Mouse (Mus musculus) cerebellum, adult 18-20 months (tissue): ENCODE data around the gene Aprt.

ENCODE experiments used
- DNase-seq, 2 experiments: peaks; one replicate each; pipeline ENCODE4 v3.0.0; 2021

Aprt gene

DNA sequence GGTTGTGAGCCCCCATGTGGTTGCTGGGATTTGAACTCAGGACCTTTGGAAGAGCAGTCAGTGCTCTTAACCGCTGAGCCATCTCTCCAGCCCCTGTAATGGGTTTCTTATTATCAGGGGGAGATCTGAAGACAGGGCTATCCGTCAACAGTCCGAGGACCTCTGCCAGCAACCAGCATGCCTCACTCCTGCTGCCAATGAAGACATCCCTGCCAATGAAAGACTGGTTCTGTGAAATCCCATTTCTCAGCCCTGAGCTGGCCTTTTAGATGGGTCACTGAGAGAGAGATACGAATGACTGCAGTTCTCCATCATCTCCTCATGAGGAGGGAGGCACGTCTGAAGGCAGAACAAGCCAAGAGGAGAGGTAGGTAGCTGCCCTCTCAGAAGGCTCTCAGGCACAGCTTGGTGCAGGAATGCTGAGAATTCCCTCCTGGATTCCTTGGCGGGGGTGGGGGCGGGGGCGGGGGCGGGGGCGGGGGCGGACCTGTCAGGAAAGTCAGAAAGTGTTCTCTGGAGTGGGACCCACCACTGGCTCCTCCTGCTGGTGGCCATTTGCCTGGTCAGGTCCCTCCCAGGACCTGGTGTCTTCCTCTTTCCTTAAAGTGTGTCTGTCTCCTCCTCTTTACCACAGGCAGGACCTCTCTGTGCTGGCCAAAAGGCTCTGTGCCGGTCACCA lies 17.9 kb downstream of the Aprt start:
- DNase-seq: peak in 1 of 2 experiments; percentile 33

DNA sequence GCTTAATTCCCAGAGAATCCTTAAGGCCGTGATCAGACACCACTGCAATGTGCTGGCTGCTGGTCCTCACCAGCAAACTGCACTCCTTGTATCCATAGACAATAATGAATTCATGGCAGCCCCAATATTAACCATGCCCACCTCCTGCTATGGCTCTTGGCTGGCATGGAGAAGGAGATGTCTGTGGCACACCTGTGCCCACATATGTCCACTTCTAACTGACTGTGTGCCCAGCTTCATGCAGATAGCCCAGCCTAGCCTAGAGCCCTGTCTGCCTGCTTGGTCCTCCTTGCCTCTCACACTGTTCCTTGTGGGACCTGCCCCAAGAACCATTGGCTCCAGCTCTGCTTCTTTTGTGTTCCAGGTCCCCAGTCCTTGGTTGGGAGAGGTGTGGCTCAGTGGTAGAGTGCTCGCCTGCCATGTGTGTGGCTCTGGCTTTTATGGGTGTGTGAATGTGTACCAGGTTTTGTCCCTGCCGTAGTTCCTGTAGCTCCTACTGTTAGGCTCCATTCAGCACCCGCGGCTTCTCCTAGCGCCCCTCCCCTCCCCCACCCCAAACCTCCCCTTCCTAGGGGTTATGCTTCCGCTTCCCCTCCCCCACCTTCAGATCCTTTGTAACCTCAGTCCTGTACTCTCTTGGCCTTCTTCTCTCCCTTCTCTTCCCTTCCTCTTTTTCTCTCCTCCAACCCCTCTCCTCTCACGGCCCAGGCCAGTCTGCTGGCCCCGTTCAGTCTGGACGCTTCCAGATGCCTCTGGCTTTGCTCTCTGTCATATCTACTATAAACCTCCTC lies 19.3 kb downstream of the Aprt start:
- DNase-seq: peak; percentile 48 to 62

DNA sequence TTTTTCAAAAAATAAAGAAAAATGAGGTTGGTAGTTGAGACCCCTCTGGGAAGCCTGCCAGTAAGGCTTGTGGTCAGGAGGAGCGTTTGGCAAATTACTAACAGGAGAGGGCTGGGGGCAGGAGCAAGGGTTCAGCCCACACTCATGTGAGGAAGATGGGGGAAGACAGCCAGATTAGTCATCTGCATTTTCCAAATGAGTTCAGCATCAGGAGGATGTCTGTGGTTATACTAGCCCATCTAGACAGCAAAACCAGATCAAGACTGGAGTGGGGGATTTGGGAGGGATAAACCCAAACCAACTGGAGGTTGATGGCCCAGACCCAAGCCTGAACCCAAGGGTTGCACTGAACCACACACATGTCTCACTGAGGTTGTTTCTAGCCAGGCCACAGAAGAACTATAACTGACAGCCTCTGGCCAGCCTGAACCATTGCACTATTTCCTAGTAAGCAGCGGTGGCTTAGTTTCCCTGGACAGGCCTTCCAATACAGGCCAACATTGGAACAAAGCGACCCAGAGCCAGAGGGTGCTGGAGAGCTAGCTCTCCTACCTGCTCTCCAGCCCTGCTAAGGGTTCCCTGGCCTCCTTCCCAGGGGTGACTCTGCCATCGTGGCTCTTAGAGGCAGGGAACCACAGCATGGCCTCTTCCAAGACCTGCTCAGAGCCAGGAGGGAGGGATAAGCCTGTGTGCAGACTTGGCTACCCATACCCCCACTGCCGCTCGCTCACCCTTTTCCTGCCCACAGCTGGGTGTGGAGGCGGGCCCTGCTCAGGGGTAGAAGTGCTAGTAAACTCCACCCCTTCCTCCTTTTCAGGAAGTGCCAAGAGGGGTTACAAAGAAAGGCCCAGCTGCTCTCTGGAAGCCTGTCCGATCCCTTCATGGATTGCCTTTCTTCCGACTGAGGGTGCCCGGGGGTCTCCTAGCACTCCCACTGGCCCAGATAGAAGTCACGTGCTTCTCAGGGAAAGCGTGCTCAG lies 20.4 kb downstream of the Aprt start:
- DNase-seq: no peak

DNA sequence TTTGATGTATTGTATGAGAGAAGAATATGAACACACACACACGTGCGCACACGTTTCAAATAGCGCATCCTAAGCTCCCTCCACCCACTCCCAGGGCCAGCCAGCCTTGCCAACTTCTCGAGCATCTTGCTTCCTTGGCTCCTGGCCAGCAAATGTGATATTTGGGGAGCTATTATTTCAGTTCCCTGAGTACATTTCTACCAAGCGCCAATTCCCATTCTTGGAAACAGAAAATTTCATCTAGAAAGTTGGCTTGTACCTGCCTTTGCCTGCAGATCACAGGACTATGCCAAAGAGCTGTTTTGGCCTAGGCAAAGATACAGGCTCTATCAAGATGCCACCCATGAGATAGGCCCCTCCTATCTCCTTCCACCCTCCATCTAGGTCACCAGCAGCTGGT lies 21.9 kb downstream of the Aprt start:
- DNase-seq: peak; percentile 62 to 65

DNA sequence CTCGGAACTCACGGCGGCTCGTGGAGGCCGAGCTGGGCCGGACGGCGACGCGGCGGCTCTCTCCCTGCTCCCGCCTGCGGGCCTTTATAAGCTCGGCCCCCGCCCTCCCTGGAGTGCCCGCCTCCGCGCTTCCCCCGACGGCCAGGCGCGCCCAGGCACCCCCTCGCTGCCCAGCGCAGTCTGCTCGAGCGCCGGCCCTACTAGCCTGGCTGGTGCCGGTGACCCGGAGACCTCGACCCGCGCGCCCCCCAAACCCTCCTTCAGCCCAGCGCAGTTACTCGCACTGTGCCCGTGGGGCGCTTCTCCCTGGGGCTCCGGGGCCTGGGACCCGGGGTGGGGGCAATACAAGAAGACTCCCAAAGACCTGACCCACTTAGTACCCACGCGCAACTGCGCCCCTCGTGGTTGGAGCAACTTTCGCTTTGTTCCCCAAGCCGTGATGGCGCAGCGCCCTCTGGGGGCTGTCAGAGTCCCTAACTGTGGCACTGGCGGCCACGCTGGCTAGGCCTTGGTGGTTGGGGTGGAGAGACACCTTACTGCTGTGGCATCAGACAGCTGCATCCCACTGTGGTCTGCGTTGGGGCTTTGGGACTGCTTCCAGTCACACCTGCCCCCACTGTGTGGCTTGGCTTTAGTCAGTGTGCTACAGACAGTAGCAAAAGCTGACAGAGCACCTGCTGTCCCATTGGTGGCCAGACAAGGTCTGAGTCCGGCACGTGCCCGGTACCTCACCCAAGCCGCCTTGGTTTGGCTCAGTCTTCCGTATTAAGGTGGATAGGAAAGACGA lies 25.3 kb downstream of the Aprt start, which contains the start of gene Piezo1:
TSS of gene Piezo1 (minus strand) at position 65 of the 787 bp plus-strand sequence.
- peak; percentile 43 to 63 for DNase-seq

DNA sequence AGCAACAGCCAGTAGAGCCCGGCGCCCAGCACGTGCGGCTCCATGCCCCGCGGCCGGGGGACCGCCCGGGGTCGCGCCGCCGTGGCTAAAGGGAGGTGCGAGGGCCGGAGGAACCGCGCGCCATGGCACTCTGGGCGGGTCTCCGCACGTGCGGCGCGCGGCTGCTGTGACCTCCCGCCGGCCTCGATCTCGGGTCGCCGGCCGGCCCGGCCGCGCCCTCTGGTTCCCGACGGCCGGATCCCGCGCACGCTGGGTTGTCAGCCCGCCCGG lies 25.8 kb downstream of the Aprt start:
- DNase-seq: no peak

DNA sequence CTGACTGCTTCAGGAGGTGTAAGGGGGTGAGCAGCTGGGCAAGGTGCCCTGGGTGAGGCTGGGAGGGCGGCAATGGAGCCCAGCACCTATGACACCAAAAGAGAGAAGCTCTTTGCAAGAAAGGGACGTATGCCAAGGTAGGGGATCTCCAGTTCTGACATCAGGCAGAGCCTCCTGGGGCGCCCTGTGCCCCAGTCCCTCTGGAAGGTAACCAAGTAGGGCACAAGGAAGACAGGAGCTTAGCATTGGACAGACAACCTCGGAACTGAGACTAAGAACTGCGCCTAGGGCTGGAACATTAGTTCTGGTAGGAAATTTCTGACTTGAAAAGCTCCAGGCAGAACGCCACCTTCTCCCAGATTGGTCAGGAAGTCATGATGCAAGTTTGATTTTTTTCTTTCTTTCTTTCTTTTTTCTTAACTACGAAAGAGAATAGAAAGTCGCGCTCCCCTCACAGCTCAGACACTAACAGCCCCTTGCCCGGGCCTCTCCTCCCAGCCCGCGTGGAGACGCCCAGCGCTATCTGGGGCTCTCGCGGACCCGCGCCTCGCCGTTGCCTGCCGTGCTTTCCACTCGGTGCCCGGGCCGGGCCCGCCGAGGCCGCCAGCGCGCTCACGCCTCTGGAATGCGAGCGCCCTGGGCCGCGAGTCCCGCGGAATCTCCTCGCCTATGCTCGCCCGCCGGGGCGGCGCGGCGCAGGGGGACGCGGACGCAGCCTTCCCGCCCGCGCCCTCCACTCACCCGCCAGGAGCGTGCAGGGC lies 26.3 kb downstream of the Aprt start:
- peak in 1 of 2 experiments; percentile 34 for DNase-seq

DNA sequence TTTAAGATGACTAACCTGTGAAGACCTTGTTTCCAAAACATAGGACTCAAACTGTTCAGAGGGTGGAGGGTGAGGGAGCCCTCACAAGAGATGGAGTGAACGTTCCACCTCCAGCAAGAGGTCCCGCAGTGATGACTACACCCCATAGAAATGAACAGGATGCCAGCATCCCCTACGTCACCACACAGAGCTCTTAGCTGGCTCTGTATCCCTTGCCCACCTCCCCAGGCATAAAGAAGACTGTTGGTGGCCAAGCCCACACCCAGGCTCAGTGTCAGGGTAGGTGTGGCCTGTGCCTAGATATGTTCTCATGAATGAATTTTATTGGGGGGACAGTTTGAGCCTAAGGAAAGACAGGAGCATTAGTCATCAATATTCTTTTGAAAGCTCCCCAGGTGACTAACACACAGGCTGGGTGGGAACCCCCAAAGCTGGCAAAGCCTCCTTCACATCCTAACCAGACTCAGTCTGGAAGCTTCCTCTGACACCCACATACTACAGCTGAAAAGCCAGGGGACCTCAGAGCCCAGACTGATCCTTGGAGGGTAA lies 27.7 kb downstream of the Aprt start:
- no peak for DNase-seq

DNA sequence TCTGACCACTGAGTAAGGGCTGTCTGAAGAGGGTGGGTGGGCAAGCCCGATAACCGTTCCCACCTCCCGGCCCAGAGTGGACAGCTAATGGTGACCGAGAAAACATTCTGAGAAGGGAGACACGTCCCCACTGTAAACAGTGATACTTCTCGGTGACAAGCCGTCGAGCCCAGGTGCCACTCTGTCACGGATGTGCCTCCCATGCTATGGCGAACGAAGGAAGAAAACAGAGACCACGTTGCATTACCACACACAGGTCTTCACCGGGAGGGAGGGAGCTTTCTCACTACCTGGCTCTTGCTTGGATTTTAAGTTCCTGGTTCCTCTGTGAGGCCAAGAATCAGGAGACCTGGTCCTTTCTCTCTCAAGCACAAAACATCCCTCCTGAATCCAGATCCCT lies 28.4 kb downstream of the Aprt start:
- no peak for DNase-seq

DNA sequence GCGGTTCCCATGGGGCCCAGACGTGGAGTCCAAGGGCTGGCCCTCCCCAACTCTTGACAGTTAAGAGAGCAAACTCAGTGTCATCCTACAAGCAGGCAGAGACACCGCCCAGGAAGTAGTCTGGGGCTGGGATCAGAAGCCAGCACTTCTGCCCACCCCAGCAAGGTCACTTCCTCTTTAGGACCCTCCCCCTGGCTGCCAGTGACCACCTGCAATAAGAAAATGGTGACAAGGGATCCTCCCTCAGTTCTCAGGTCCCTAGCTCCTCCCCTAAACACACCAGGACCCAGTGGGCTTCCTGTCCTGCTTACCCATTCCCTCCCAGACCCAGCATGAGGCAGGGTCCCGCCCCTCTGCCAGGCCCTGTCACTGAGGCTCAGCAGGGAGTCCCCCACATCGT lies 28.9 kb downstream of the Aprt start:
- no peak for DNase-seq

DNA sequence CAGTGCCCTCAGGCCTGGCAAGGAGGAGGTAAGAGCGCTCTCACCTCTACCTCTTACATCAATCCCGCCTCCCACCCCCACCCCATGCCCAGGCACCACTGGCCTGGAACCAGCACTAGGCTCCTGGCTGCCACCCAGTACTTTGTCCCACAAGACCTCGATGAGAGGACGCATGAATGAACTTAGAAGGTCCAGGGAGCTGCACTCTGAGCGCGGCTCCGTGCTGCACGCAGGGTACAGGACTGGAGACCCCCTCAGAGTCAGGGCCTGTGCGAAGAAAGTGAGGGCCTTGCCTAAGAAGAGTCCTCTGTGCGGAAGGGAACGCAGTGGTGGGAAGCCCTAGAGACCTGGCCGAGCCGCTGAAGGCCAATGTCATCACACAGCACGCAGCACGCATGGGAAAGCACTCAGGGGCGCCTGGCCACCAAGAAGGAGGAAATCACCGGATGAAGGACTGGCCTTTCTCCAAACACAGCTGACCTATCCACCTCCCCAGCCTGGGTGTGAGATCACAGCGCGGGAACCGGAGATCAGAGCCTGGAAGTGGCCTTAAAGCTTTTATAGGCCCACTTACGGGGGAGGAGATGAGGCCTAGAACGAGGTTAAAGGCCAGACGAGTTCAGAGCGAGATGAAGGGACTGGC lies 29.8 kb downstream of the Aprt start:
- no peak for DNase-seq

DNA sequence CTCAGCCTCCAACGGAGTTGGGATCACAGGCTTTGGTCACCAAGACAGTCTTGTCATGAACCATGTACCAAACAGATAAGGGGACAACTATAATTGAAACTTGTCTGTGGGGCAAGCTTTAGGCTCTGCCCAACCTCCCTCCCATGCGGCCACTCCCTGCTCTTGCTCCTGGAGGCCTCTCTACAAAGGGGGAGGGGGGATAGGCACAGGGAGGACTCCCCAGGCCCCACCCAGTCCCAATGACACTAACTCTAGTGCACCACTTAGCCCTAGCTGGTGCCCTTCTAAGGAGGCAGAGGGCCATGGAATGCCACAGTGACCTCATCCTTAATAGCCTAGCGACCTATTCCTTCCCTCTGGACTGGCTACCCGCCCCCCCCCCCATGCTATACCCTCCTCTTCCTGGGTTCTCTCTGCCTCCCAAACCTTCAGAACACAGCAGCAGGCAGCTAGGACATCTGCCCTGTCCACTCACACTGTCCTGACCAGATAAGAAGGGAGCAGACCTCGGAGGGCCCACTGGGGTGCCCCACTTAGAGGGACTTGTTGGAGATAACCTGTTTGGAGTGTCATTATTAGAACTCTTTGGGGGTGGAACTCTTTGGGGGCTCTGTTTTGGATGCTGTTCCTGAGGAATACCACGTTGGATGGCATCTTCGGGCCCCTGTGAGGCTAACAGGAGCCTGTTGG lies 30.5 kb downstream of the Aprt start:
- DNase-seq: no peak

DNA sequence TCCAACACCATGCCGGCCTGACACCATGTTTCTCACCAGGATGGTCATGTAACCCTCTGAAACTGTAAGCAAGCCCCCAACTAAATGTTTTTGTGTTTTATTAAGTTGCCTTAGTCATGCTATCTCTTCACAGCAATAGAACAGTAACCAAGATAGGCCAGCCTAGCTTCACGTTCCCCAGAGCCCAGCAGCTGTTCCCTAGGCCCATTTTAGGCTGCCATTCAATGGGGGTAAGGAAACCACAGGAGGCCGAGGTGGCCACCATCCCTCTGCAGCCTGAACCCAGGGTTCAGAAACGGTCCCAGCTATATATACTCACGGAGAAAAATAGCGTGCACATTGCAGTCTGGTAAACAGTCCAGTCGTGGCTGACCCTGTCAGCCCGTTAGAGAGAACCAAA lies 32.6 kb downstream of the Aprt start:
- DNase-seq: no peak

DNA sequence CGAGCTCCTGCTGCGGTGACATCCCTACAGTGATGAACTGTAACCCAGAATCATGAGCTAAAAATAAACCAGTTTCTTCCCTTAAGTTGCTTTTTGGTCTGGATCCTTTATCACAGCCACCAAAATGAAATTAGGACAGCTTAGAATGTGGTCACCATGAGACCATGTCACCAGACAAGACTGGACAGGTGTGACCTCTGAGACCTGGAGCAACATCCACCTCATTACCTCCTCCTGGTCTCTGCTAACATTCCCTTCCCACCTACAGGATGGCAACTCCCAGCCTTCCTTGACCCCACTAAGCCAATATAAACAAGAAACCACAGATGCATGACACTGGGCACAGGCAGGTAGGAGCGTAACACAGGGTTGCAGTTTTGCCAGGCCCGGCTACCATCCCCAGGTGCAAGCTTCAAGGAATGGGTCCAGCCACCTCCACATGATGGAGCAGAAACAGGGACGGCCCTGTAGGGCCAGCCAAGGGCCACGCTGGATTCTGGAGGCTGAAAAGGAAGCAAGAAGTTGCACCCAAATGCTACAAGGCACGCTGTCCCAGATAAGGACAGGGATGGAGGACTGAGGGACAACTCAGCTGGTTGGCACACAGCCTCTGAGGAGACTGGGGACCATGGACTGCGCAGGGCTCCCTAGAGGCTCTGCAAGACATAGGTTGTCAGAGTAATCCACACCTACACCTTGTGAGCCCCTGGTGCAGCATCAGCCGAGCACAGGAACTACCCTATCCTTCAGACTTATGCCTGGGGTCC lies 38.2 kb downstream of the Aprt start:
- no peak for DNase-seq

DNA sequence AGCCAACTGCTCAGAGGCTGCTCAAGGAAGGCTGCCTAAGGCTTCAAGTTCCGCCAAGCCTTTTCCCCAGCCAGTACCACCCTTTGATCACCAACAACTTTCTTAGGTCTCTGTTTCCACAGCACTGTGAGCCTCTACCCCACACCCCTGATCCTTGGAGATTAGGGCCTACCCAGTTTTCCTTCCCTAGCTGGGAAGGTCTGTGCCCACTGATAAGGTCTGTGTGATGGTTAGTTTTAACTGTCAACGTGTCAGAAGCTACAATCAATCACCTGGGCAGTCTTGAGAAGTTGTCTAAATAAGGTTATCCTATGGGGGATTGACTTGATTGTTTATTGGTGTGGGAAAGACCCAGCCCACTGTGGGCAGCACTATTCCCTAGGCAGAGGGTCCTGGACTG lies 38.9 kb downstream of the Aprt start:
- no peak for DNase-seq

DNA sequence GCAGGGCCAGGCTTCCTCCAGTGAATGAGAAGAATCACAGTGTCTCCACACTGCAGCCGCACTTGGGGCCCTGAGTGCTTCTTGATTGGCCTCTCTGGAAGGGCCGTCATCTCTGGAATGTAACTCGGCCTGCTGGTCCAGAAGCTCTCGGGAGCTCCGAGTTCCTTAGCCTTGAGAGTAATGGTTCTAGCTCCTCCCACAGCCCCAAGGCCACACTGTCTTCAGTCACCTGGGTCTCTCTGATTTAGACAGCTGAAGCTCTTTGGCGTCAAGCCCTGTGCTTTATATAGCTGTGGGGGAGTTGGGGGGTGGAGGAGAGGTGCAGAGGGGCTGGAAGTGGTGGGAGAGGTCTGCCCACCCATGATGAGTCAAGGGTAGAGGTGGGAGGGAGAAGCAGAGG lies 39.7 kb downstream of the Aprt start:
- DNase-seq: no peak

DNA sequence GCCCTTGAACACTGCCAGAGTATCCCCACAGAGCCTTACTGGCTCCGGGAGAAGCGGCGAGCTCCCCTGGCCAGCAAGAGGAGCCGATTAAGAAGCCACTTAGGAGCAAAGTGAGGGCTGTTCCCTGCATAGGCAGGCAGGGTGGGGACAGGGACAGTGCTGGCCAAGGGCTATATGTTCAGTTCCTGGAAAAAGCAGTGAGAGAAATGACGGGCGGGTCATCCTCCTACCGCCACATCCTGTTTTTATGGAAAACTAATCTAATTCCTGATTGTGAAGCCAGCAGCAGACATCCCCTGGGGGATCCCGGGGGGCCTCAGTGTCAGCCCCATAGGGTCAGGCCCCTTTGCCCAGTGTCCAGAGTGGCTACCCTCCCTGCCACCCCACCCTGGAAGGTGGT lies 45.4 kb downstream of the Aprt start:
- no peak for DNase-seq

DNA sequence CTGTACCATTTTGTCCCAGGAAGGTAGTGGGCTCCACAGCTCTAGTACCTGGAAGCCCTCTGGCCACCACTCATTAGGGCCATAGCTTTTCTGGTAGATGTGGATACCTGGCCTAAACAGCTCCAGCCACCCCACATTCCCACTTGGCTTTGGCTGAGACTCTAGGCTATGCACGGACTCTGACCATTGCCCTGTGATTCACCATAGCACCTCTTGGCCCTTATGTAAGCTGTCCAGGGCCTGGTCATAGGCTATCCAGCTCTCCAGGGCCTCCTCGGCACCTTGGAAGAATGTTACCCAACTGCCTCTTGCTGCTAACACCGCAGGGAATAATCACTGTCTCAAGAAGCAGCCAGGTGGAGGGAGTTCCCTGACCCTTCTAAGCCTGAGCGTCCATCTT lies 47.5 kb downstream of the Aprt start:
- no peak for DNase-seq

DNA sequence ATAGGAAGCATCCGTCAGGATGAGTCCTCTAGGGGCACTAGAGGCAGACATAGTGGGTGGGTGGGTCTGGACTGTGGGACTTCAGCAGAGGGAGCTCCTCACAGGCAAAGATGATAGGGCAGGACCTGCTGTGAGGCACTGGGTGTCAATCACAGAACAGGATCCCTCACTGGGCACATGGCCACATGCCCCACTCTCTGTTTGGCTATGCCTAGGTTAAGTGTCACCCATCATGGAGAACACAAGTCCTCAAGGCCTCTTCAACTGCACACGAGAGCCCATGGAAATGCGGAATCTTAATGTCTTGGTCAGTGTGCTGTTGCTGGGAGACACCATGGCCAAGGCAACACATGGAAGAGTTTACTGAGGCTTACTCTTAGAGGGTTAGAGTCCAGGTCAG lies 48.8 kb downstream of the Aprt start:
- DNase-seq: no peak
